Mouse (Mus musculus) liver, embryonic 15.5 days (tissue): ENCODE results near the gene Rnase2a. TPM values are rescaled to one million over a fixed set of nuclear protein-coding genes. Genes with fewer than 3 reads are reported as not detected.
"Not testable (repeated sequence)": the region's sequence is repeated elsewhere in the genome, so short reads cannot be mapped to it uniquely, and the experiment has no call there.

ENCODE experiments used
- ATAC-seq: fragments of 200-750 bp; cut with Nextera tagmentation; 2 replicates; pipeline ENCODE4 v1.8.0; 2017; ENCODE audit warnings: moderate number of reproducible peaks, mild to moderate bottlenecking, moderate library complexity; ENCODE audit not compliant: insufficient read depth
- H3K27ac ChIP-seq: fragments of 300-500 bp; sonication (generic); replicated peaks from 2 replicates; pipeline ENCODE4 v1.5.1; 2015; ENCODE audit warnings: mild to moderate bottlenecking, inconsistent platforms
- H3K27me3 ChIP-seq: fragments of 300-500 bp; sonication (generic); 2 replicates; pipeline ENCODE4 v1.6.1; 2015; ENCODE audit warnings: mild to moderate bottlenecking, inconsistent platforms
- H3K36me3 ChIP-seq: fragments of 300-500 bp; sonication (generic); replicated peaks from 2 replicates; pipeline ENCODE4 v1.6.1; 2015; ENCODE audit warnings: moderate library complexity, mild to moderate bottlenecking, inconsistent platforms
- H3K4me1 ChIP-seq: fragments of 300-500 bp; sonication (generic); replicated peaks from 2 replicates; pipeline ENCODE4 v1.6.1; 2015; ENCODE audit warnings: inconsistent platforms
- H3K4me2 ChIP-seq: fragments of 300-500 bp; sonication (generic); 2 replicates; pipeline ENCODE4 v1.6.1; 2015; ENCODE audit warnings: moderate library complexity, mild to moderate bottlenecking, inconsistent platforms
- H3K4me3 ChIP-seq: fragments of 300-500 bp; sonication (generic); replicated peaks from 2 replicates; pipeline ENCODE4 v1.5.1; 2015; ENCODE audit warnings: mild to moderate bottlenecking, inconsistent platforms
- H3K9ac ChIP-seq: fragments of 300-500 bp; sonication (generic); 2 replicates; pipeline ENCODE4 v1.6.1; 2015; ENCODE audit warnings: moderate library complexity, mild to moderate bottlenecking, inconsistent platforms
- H3K9me3 ChIP-seq: fragments of 300-500 bp; sonication (generic); replicated peaks from 2 replicates; pipeline ENCODE4 v1.6.1; 2016; ENCODE audit warnings: inconsistent platforms
- WGBS: fragments of 180-500 bp; shearing (Covaris S2); methylation state at CpG from one replicate; pipeline ENCODE4 v1.1.7; 2015; ENCODE audit warnings: mixed read lengths; ENCODE audit not compliant: insufficient replicate concordance; 5-methylcytosine and 5-hydroxymethylcytosine counted together
- polyA plus RNA-seq: library from polyadenylated mRNA; unstranded; fragments of >200 nt; fragmentation: Nextera tagmentation; extraction: Ambion mirVana; gene quantifications from 2 replicates; pipeline ENCODE4 v1.2.1, GENCODE M21; 2015

The Rnase2a gene
- not detected in 2 replicates for polyA plus RNA-seq

- no peak within 1 kb of the TSS for H3K9ac ChIP-seq
- no peak within 1 kb of the TSS for H3K4me3 ChIP-seq
- H3K27ac ChIP-seq: no peak within 1 kb of the TSS
- H3K4me2 ChIP-seq: no peak within 1 kb of the TSS
- H3K27me3 ChIP-seq: no peaks in the 10 kb centered on the region
- H3K4me1 ChIP-seq: no peaks in the 10 kb centered on the region
- no peak for ATAC-seq
- H3K9me3 ChIP-seq: no peaks in the 10 kb centered on the region
- H3K36me3 ChIP-seq: no peaks in the 10 kb centered on the region
- 65% methylated on average over 3 of the region's 3 CpGs for WGBS
These were observed at the start of gene Rnase2a for GRCm38 (mm10) chr14:51256041-51256440. Rnase2a (minus strand) TSS chr14:51256112.

GRCm38 (mm10) chr14:51291505-51291904, 35.6 kb upstream of the Rnase2a start:
- 34% methylated on average over 1 of the region's 1 CpGs for WGBS
- no peak for ATAC-seq
- H3K36me3 ChIP-seq: no peaks in the 10 kb centered on the region

GRCm38 (mm10) chr14:51278515-51278914, 22.6 kb upstream of the Rnase2a start:
- H3K9me3 ChIP-seq, H3K27me3 ChIP-seq, H3K4me1 ChIP-seq, H3K27ac ChIP-seq, H3K9ac ChIP-seq, H3K36me3 ChIP-seq, H3K4me3 ChIP-seq, ATAC-seq, H3K4me2 ChIP-seq: not testable (repeated sequence)
- WGBS: 5% methylated on average over 1 of the region's 1 CpGs

More at GRCm38 (mm10) chr14:51291505-51291904, 35.6 kb upstream of the Rnase2a start:
- Histone ChIP-seq H3K4me2 (no peak overlapping the region), H3K4me1 (no peaks in the 10 kb centered on the region), H3K4me3 (no peak overlapping the region), H3K27ac (no peak overlapping the region), H3K27me3 (no peaks in the 10 kb centered on the region), H3K9ac (no peak overlapping the region), H3K9me3 (no peaks in the 10 kb centered on the region)

GRCm38 (mm10) chr14:51268677-51269076, 12.8 kb upstream of the Rnase2a start:
- Histone ChIP-seq H3K27ac (no peak overlapping the region), H3K4me3 (no peak overlapping the region), H3K4me2 (no peak overlapping the region), H3K36me3 (no peaks in the 10 kb centered on the region), H3K9ac (no peak overlapping the region), H3K9me3 (no peaks in the 10 kb centered on the region), H3K4me1 (no peaks in the 10 kb centered on the region), H3K27me3 (no peaks in the 10 kb centered on the region)
- WGBS: 31% methylated on average over 1 of the region's 1 CpGs
- no peak for ATAC-seq

GRCm38 (mm10) chr14:51266113-51266512, 10.2 kb upstream of the Rnase2a start:
- no peak overlapping the region for H3K4me2 ChIP-seq
- WGBS: 7% methylated on average over 9 of the region's 9 CpGs
- H3K4me3 ChIP-seq: no peak overlapping the region
- no peak for ATAC-seq
- no peak overlapping the region for H3K9ac ChIP-seq
- H3K9me3 ChIP-seq: no peaks in the 10 kb centered on the region
- H3K36me3 ChIP-seq: no peaks in the 10 kb centered on the region
- no peaks in the 10 kb centered on the region for H3K4me1 ChIP-seq
- no peaks in the 10 kb centered on the region for H3K27me3 ChIP-seq
- H3K27ac ChIP-seq: no peak overlapping the region

GRCm38 (mm10) chr14:51265667-51266066, 9.8 kb upstream of the Rnase2a start:
- no peaks in the 10 kb centered on the region for H3K4me1 ChIP-seq
- ATAC-seq: no peak
- WGBS: 40% methylated on average over 4 of the region's 4 CpGs
- H3K9ac ChIP-seq: no peak overlapping the region
- no peaks in the 10 kb centered on the region for H3K36me3 ChIP-seq
- H3K4me2 ChIP-seq: no peak overlapping the region
- H3K9me3 ChIP-seq: no peaks in the 10 kb centered on the region
- no peak overlapping the region for H3K4me3 ChIP-seq
- no peaks in the 10 kb centered on the region for H3K27me3 ChIP-seq
- no peak overlapping the region for H3K27ac ChIP-seq

- H3K27ac ChIP-seq: no peak overlapping the region
- no peaks in the 10 kb centered on the region for H3K9me3 ChIP-seq
- H3K36me3 ChIP-seq: no peaks in the 10 kb centered on the region
- no peak overlapping the region for H3K9ac ChIP-seq
- ATAC-seq: no peak
- no peaks in the 10 kb centered on the region for H3K27me3 ChIP-seq
- H3K4me1 ChIP-seq: no peaks in the 10 kb centered on the region
- no peak overlapping the region for H3K4me2 ChIP-seq
- H3K4me3 ChIP-seq: no peak overlapping the region
These were observed 6.5 kb upstream of the Rnase2a start for GRCm38 (mm10) chr14:51262397-51262796.

GRCm38 (mm10) chr14:51259741-51260140, 3.8 kb upstream of the Rnase2a start:
- H3K9ac ChIP-seq: no peak overlapping the region
- WGBS: 71% methylated on average over 7 of the region's 7 CpGs
- no peaks in the 10 kb centered on the region for H3K4me1 ChIP-seq
- H3K27me3 ChIP-seq: no peaks in the 10 kb centered on the region
- no peak overlapping the region for H3K4me2 ChIP-seq
- no peaks in the 10 kb centered on the region for H3K9me3 ChIP-seq
- H3K27ac ChIP-seq: no peak overlapping the region
- no peak for ATAC-seq
- H3K36me3 ChIP-seq: no peaks in the 10 kb centered on the region
- H3K4me3 ChIP-seq: no peak overlapping the region

- H3K9me3 ChIP-seq: no peaks in the 10 kb centered on the region
- H3K27me3 ChIP-seq: no peaks in the 10 kb centered on the region
- no peak overlapping the region for H3K27ac ChIP-seq
- no peak for ATAC-seq
- no peak overlapping the region for H3K4me2 ChIP-seq
- WGBS: 56% methylated on average over 1 of the region's 1 CpGs
- H3K4me3 ChIP-seq: no peak overlapping the region
- H3K4me1 ChIP-seq: no peaks in the 10 kb centered on the region
- no peaks in the 10 kb centered on the region for H3K36me3 ChIP-seq
- H3K9ac ChIP-seq: no peak overlapping the region
These were observed 2.3 kb downstream of the Rnase2a start for GRCm38 (mm10) chr14:51253569-51253968.

GRCm38 (mm10) chr14:51252206-51252605, 3.7 kb downstream of the Rnase2a start:
- H3K4me2 ChIP-seq, H3K27me3 ChIP-seq, ATAC-seq, H3K4me1 ChIP-seq, H3K27ac ChIP-seq, H3K4me3 ChIP-seq, H3K9me3 ChIP-seq, H3K36me3 ChIP-seq, H3K9ac ChIP-seq: not testable (repeated sequence)

- no peak overlapping the region for H3K9ac ChIP-seq
- H3K36me3 ChIP-seq: no peaks in the 10 kb centered on the region
- no peak for ATAC-seq
- 39% methylated on average over 3 of the region's 3 CpGs for WGBS
- H3K4me2 ChIP-seq: no peak overlapping the region
- H3K9me3 ChIP-seq: no peaks in the 10 kb centered on the region
- H3K4me3 ChIP-seq: no peak overlapping the region
- no peak overlapping the region for H3K27ac ChIP-seq
- H3K4me1 ChIP-seq: no peaks in the 10 kb centered on the region
- H3K27me3 ChIP-seq: no peaks in the 10 kb centered on the region
These were observed 5.6 kb downstream of the Rnase2a start for GRCm38 (mm10) chr14:51250348-51250747.

- no peaks in the 10 kb centered on the region for H3K27me3 ChIP-seq
- 70% methylated on average over 1 of the region's 1 CpGs for WGBS
- no peak overlapping the region for H3K27ac ChIP-seq
- H3K4me1 ChIP-seq: no peaks in the 10 kb centered on the region
- no peak for ATAC-seq
- H3K4me2 ChIP-seq: no peak overlapping the region
- no peak overlapping the region for H3K9ac ChIP-seq
- no peaks in the 10 kb centered on the region for H3K36me3 ChIP-seq
- H3K4me3 ChIP-seq: no peak overlapping the region
- H3K9me3 ChIP-seq: no peaks in the 10 kb centered on the region
These were observed 8.2 kb downstream of the Rnase2a start for GRCm38 (mm10) chr14:51247736-51248135.
